Comparison of ENCODE assay signal across 23 mouse cellular contexts in genomic region chr16:11614401-11615014, GRCm38 (mm10).
DNase-seq lines count a peak whose midpoint lies in the region; ATAC-seq and TF ChIP-seq lines count a peak whose summit lies in the region.
"Had no signal": no experiment of that assay in that cellular context is flagged by ENCODE, and none has a peak within 500 bp of the region (broad histone marks: within the 10 kb centered on the region; RNA-seq: fewer than 3 reads in every experiment).

No protein-coding gene starts in this region.

- TF ChIP-seq POLR2A in MEL (IDR thresholded peaks at IDR 0.05; ENCODE audit: control insufficient read depth in 1 of 2, insufficient read depth in 1 of 2, low read depth in 1 of 2, low read length in 2 of 2, poor library complexity in 1 of 2): no peak
- TF ChIP-seq POLR2A in heart, adult 2 months (IDR thresholded peaks at IDR 0.05; ENCODE audit: insufficient read depth, low read depth, low read length): no peak

- 37% methylated on average over 3 of the region's 3 CpGs for WGBS in liver, embryonic 16.5 days (ENCODE audit: insufficient replicate concordance)
- WGBS in heart, adult 2 months: 74% methylated on average over 3 of the region's 3 CpGs

- no peak overlapping the region for H3K4me2 ChIP-seq in liver, embryonic 16.5 days (ENCODE audit: low read depth, low read length)
- H3K4me2 ChIP-seq: embryonic facial prominence, embryonic 12.5 days; forebrain, embryonic 12.5 days had no signal

- no peak overlapping the region for H3K9ac ChIP-seq in MEL (ENCODE audit: control insufficient read depth, low read depth, low read length, poor library complexity, severe bottlenecking)
- no peak overlapping the region for H3K9ac ChIP-seq in liver, embryonic 16.5 days (ENCODE audit: low read depth, low read length)
- no peak overlapping the region for H3K9ac ChIP-seq in heart, adult 2 months (ENCODE audit: low read depth, low read length)
- H3K9ac ChIP-seq: embryonic facial prominence, embryonic 12.5 days; forebrain, embryonic 12.5 days had no signal

- no peak overlapping the region for H3K4me3 ChIP-seq in MEL (ENCODE audit: control insufficient read depth in 1 of 2, insufficient read depth in 1 of 2, low read depth in 2 of 2, low read length in 2 of 2)
- no peak overlapping the region for H3K4me3 ChIP-seq in liver, embryonic 16.5 days (ENCODE audit: low read depth, low read length)
- no peak overlapping the region for H3K4me3 ChIP-seq in heart, adult 2 months
- H3K4me3 ChIP-seq: embryonic facial prominence, embryonic 12.5 days; forebrain, embryonic 12.5 days; gastrocnemius, adult 2 months; heart, embryonic 10.5 days; layer of hippocampus, adult 2 months; midbrain, embryonic 10.5 days had no signal

- DNase-seq in MEL (ENCODE audit: low read depth, low spot score): peak; percentile 76
- peak; percentile 20 for DNase-seq in adrenal gland, postnatal 10 days
- DNase-seq in liver: peak; percentile 48
- DNase-seq in layer of hippocampus, postnatal 10 days (ENCODE audit: low spot score in 2 of 2): no peak
- no peak for DNase-seq in heart, adult 2 months
- DNase-seq in kidney, adult 18-20 months: no peak
- DNase-seq: B cell, adult 2 months; cerebellum, adult 11 months; cerebellum, adult 9-11 months; gastrocnemius, adult 2 months; kidney, postnatal 25 days; lung, postnatal 4 days; thymus, adult 18-20 months; thymus, postnatal 36 days had no signal

- no peak for TF ChIP-seq RAD21 in MEL (IDR thresholded peaks at IDR 0.05; ENCODE audit: low read depth, low read length)

- H3K27me3 ChIP-seq in MEL (ENCODE audit: control insufficient read depth in 1 of 2, insufficient read depth in 2 of 2, low read length in 2 of 2): no peaks in the 10 kb centered on the region
- no peaks in the 10 kb centered on the region for H3K27me3 ChIP-seq in liver, embryonic 16.5 days (ENCODE audit: control insufficient read depth, insufficient read depth, low read depth, low read length)
- H3K27me3 ChIP-seq in heart, adult 2 months (ENCODE audit: control insufficient read depth, insufficient read depth, low read length): no peaks in the 10 kb centered on the region
- H3K27me3 ChIP-seq: CH12.LX; embryonic facial prominence, embryonic 12.5 days; forebrain, embryonic 12.5 days had no signal

- no peaks in the 10 kb centered on the region for H3K9me3 ChIP-seq in MEL (replicated peaks; ENCODE audit: insufficient read depth, low read length)
- H3K9me3 ChIP-seq in liver, embryonic 16.5 days (replicated peaks; ENCODE audit: control insufficient read depth, low read length): no peaks in the 10 kb centered on the region

- no peak for TF ChIP-seq CTCF in MEL (IDR thresholded peaks at IDR 0.05 in 2 of 3, conservative IDR thresholded peaks at IDR 0.05 in 1 of 3; ENCODE audit: control insufficient read depth in 1 of 3, insufficient read depth in 1 of 3, low read depth in 2 of 3, low read length in 3 of 3, poor library complexity in 1 of 3, severe bottlenecking in 1 of 3)
- no peak for TF ChIP-seq CTCF in heart, adult 2 months (IDR thresholded peaks at IDR 0.05)

- peak; percentile 63 to 78 for TF ChIP-seq EP300 in MEL (IDR thresholded peaks at IDR 0.05; ENCODE audit: low read depth in 1 of 2, low read length in 2 of 2)
- TF ChIP-seq EP300 in heart, adult 2 months (IDR thresholded peaks at IDR 0.05; ENCODE audit: insufficient read depth, low read depth, low read length): no peak

- H3K4me1 ChIP-seq in MEL (ENCODE audit: control insufficient read depth in 1 of 2, insufficient read depth in 2 of 2, low read length in 2 of 2): peaks cover 0 to 16% of the 10 kb centered on the region in 2 experiments; a peak in 2 of 4 replicates
- peaks cover 24% of the 10 kb centered on the region for H3K4me1 ChIP-seq in liver, embryonic 16.5 days (ENCODE audit: control insufficient read depth, low read depth, low read length)
- H3K4me1 ChIP-seq in heart, adult 2 months (ENCODE audit: control insufficient read depth, insufficient read depth, low read length): no peaks in the 10 kb centered on the region; the same call in 1 of the 2 replicates
- H3K4me1 ChIP-seq: embryonic facial prominence, embryonic 12.5 days; forebrain, embryonic 12.5 days; heart, embryonic 10.5 days; midbrain, embryonic 10.5 days had no signal

- peaks cover 0 to 7% of the 10 kb centered on the region in 2 experiments; a peak in 2 of 4 replicates for H3K36me3 ChIP-seq in MEL (ENCODE audit: control insufficient read depth in 1 of 2, insufficient read depth in 2 of 2, low read length in 2 of 2)
- H3K36me3 ChIP-seq in liver, embryonic 16.5 days (ENCODE audit: control insufficient read depth, insufficient read depth): no peaks in the 10 kb centered on the region
- no peaks in the 10 kb centered on the region for H3K36me3 ChIP-seq in heart, adult 2 months (ENCODE audit: control insufficient read depth, insufficient read depth, low read length)
- H3K36me3 ChIP-seq: embryonic facial prominence, embryonic 12.5 days; forebrain, embryonic 12.5 days; heart, embryonic 10.5 days had no signal

- H3K27ac ChIP-seq in MEL (ENCODE audit: control insufficient read depth, low read depth, low read length): peak overlapping the region; percentile 22; the same call in 1 of the 2 replicates
- peak overlapping the region; percentile 51; the same call in 1 of the 2 replicates for H3K27ac ChIP-seq in liver, embryonic 16.5 days (ENCODE audit: low read length)
- no peak overlapping the region for H3K27ac ChIP-seq in heart, adult 2 months
- H3K27ac ChIP-seq: embryonic facial prominence, embryonic 12.5 days; forebrain, embryonic 12.5 days; heart, embryonic 10.5 days; midbrain, embryonic 10.5 days had no signal

- ATAC-seq in liver, embryonic 16.5 days (ENCODE audit: low read depth): peak; percentile 89
- ATAC-seq: hindbrain, embryonic 16.5 days; intestine, embryonic 16.5 days had no signal

- intact Hi-C loops in heart, adult 2 months (cut with DNase I): no loop called here

- H3K79me2 ChIP-seq in MEL (ENCODE audit: control insufficient read depth, insufficient read depth, low read length, poor library complexity): no peaks in the 10 kb centered on the region
- H3K79me2 ChIP-seq in heart, adult 2 months (replicated peaks; ENCODE audit: control insufficient read depth, insufficient read depth, low read length): no peaks in the 10 kb centered on the region

TF ChIP-seq in MEL, 35 proteins besides CTCF, POLR2A, EP300 and RAD21 (continues in another document):
- no peak for TF ChIP-seq GABPA (IDR thresholded peaks at IDR 0.05; ENCODE audit: low read depth, low read length)
- no peak for TF ChIP-seq POLR2AphosphoS2 (IDR thresholded peaks at IDR 0.05; ENCODE audit: low read length)
- peak; percentile 58 for TF ChIP-seq MAX (IDR thresholded peaks at IDR 0.05; ENCODE audit: low read length)
- TF ChIP-seq USF1 (IDR thresholded peaks at IDR 0.05; ENCODE audit: low read depth, low read length): peak; percentile 50; the same call in 1 of the 2 replicates
- TF ChIP-seq JUND (IDR thresholded peaks at IDR 0.05; ENCODE audit: low read depth, low read length): no peak
- no peak for TF ChIP-seq NELFE (IDR thresholded peaks at IDR 0.05; ENCODE audit: low read depth, low read length)
- no peak for TF ChIP-seq UBTF (IDR thresholded peaks at IDR 0.05; ENCODE audit: borderline replicate concordance, insufficient read depth, low read depth, low read length)
- TF ChIP-seq TAL1 (IDR thresholded peaks at IDR 0.05; ENCODE audit: low read length): no peak
- no peak for TF ChIP-seq ZKSCAN1 (IDR thresholded peaks at IDR 0.05; ENCODE audit: low read depth, low read length)
- no peak for TF ChIP-seq E2F4 (IDR thresholded peaks at IDR 0.05; ENCODE audit: borderline replicate concordance, low read depth, low read length)
- no peak for TF ChIP-seq USF2 (IDR thresholded peaks at IDR 0.05; ENCODE audit: borderline replicate concordance in 1 of 2, insufficient read depth in 1 of 2, low read depth in 1 of 2, low read length in 2 of 2)
- peak; percentile 74 for TF ChIP-seq TCF12 (IDR thresholded peaks at IDR 0.05; ENCODE audit: low read depth, low read length)
- peak; percentile 32; the same call in 1 of the 2 replicates for TF ChIP-seq SIN3A (IDR thresholded peaks at IDR 0.05; ENCODE audit: low read length)
- TF ChIP-seq ZNF384 (IDR thresholded peaks at IDR 0.05; ENCODE audit: low read depth, low read length): no peak
- peak; percentile 31; the same call in 1 of the 2 replicates for TF ChIP-seq MXI1 (IDR thresholded peaks at IDR 0.05; ENCODE audit: low read depth, low read length)
- peak; percentile 33; the same call in 1 of the 2 replicates for TF ChIP-seq RCOR1 (IDR thresholded peaks at IDR 0.05; ENCODE audit: low read depth, low read length)
- no peak for TF ChIP-seq POLR2AphosphoS5 (IDR thresholded peaks at IDR 0.05; ENCODE audit: borderline replicate concordance, low read depth, low read length)
- no peak for TF ChIP-seq NRF1 (IDR thresholded peaks at IDR 0.05; ENCODE audit: insufficient read depth, low read depth, low read length, poor library complexity, severe bottlenecking)
- TF ChIP-seq ELF1 (IDR thresholded peaks at IDR 0.05; ENCODE audit: low read depth, low read length): no peak
- TF ChIP-seq ZC3H11A (IDR thresholded peaks at IDR 0.05; ENCODE audit: low read depth, low read length): no peak
- no peak for TF ChIP-seq ZMIZ1 (IDR thresholded peaks at IDR 0.05; ENCODE audit: low read depth, low read length)
- no peak for TF ChIP-seq MAZ (IDR thresholded peaks at IDR 0.05; ENCODE audit: low read depth, low read length)
- no peak for TF ChIP-seq KAT2A (conservative IDR thresholded peaks at IDR 0.05; ENCODE audit: low read depth, low read length)
- peak; percentile 68 for TF ChIP-seq GATA1 (IDR thresholded peaks at IDR 0.05; ENCODE audit: low read depth, low read length)
- TF ChIP-seq ETS1 (IDR thresholded peaks at IDR 0.05; ENCODE audit: low read depth, low read length): peak; percentile 71
- no peak for TF ChIP-seq MYB (IDR thresholded peaks at IDR 0.05; ENCODE audit: low read depth, low read length)
- TF ChIP-seq MEF2A (IDR thresholded peaks at IDR 0.05; ENCODE audit: extremely low read depth, insufficient replicate concordance, low read depth, low read length, poor library complexity, severe bottlenecking): no peak
- peak; percentile 52; the same call in 1 of the 2 replicates for TF ChIP-seq MYC (IDR thresholded peaks at IDR 0.05; ENCODE audit: low read depth, low read length)
- 0 out of 2 replicates have a peak, but pooled peaks have one; percentile 17 for TF ChIP-seq HCFC1 (IDR thresholded peaks at IDR 0.05; ENCODE audit: low read depth, low read length)
- TF ChIP-seq CHD1 (IDR thresholded peaks at IDR 0.05; ENCODE audit: low read depth, low read length): no peak
- TF ChIP-seq CHD2 (IDR thresholded peaks at IDR 0.05; ENCODE audit: low read length): no peak
- peak; percentile 57; the same call in 1 of the 2 replicates for TF ChIP-seq BHLHE40 (IDR thresholded peaks at IDR 0.05; ENCODE audit: borderline replicate concordance, low read depth, low read length)
- TF ChIP-seq MAFK (IDR thresholded peaks at IDR 0.05; ENCODE audit: borderline replicate concordance, low read depth, low read length): no peak

Comparison
In these comparisons a context has a peak if more than half of its experiments do, and no peak if none do; other contexts are left out.
1. DNase-seq: peak in MEL (single experiment), adrenal gland, postnatal 10 days (single experiment) and liver (single experiment); none in layer of hippocampus, postnatal 10 days (0 of 2), heart, adult 2 months (0 of 2) and kidney, adult 18-20 months (single experiment).